Mouse (Mus musculus): ENCODE data around the gene Tcp1. TPM values are rescaled to one million over a fixed set of nuclear protein-coding genes. Genes with fewer than 3 reads are reported as not detected.
"Not testable (repeated sequence)": the region's sequence is repeated elsewhere in the genome, so short reads cannot be mapped to it uniquely, and the experiment has no call there.

Gene Tcp1
- polyA plus RNA-seq, 1 experiment from 2014 or later = 410 TPM

- ATAC-seq = no peak
- H3K4me1 ChIP-seq (replicated peaks; ENCODE audit: control insufficient read depth, insufficient read depth, low read length) = no peaks in the 10 kb centered on the region
- no peaks in the 10 kb centered on the region for H3K27me3 ChIP-seq (replicated peaks; ENCODE audit: control insufficient read depth, insufficient read depth, low read length)
- no peaks in the 10 kb centered on the region for H3K9me3 ChIP-seq (ENCODE audit: control insufficient read depth, low read length)
- H3K4me3 ChIP-seq (replicated peaks; ENCODE audit: low read length) = no peak overlapping the region
- H3K9ac ChIP-seq (replicated peaks; ENCODE audit: low read depth, low read length) = no peak overlapping the region
- 97% methylated on average over 5 of the region's 5 CpGs for WGBS
- H3K36me3 ChIP-seq (ENCODE audit: control insufficient read depth, insufficient read depth) = peaks cover 34% of the 10 kb centered on the region
- no peak overlapping the region for H3K27ac ChIP-seq (ENCODE audit: low read length)
- no peak overlapping the region for H3K4me2 ChIP-seq (ENCODE audit: low read length)
These were observed 34.2 kb downstream of the Tcp1 start for GRCm38 (mm10) chr17:12949669-12950068.

GRCm38 (mm10) chr17:12956664-12957063 is 41.2 kb downstream of the Tcp1 start:
- Histone ChIP-seq H3K4me3 (replicated peaks; ENCODE audit: low read length) (no peak overlapping the region), H3K4me2 (ENCODE audit: low read length) (no peak overlapping the region), H3K36me3 (ENCODE audit: control insufficient read depth, insufficient read depth) (peaks cover 4% of the 10 kb centered on the region), H3K9ac (replicated peaks; ENCODE audit: low read depth, low read length) (no peak overlapping the region), H3K4me1 (replicated peaks; ENCODE audit: control insufficient read depth, insufficient read depth, low read length) (peaks cover 8% of the 10 kb centered on the region), H3K27me3 (replicated peaks; ENCODE audit: control insufficient read depth, insufficient read depth, low read length) (no peaks in the 10 kb centered on the region), H3K27ac (ENCODE audit: low read length) (no peak overlapping the region), H3K9me3 (ENCODE audit: control insufficient read depth, low read length) (no peaks in the 10 kb centered on the region)
- WGBS = 87% methylated on average over 8 of the region's 8 CpGs
- no peak for ATAC-seq

DNA sequence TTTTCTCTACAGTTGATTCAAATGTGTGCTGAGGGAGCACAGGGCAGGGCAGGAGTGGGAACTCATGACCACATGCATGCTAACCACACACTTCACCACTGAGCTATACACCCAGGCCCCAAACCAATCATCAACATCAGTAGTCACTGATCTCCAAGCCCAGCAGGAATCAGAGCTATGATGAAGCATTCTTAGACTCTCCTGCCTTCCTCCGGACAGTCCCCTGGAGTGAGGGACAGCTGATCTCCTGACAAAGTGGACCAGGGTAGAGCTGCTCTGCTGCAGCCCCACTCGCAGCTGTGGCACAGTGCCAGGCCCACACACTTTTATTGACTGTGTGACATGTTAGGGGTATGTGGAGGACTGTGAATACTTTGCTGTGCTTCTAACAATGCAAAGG is 43.9 kb downstream of the Tcp1 start:
- Histone ChIP-seq H3K4me2 (ENCODE audit: low read length) (peak overlapping the region; percentile 47), H3K4me3 (replicated peaks; ENCODE audit: low read length) (peak overlapping the region; percentile 30)
- not testable (repeated sequence) for H3K9ac ChIP-seq (replicated peaks; ENCODE audit: low read depth, low read length); H3K9me3 ChIP-seq (ENCODE audit: control insufficient read depth, low read length); H3K4me1 ChIP-seq (replicated peaks; ENCODE audit: control insufficient read depth, insufficient read depth, low read length); H3K27ac ChIP-seq (ENCODE audit: low read length); ATAC-seq; H3K27me3 ChIP-seq (replicated peaks; ENCODE audit: control insufficient read depth, insufficient read depth, low read length); H3K36me3 ChIP-seq (ENCODE audit: control insufficient read depth, insufficient read depth)
- WGBS = 22% methylated on average over 1 of the region's 2 CpGs

- no peaks in the 10 kb centered on the region for H3K27me3 ChIP-seq (replicated peaks; ENCODE audit: control insufficient read depth, insufficient read depth, low read length)
These were observed 44.9 kb downstream of the Tcp1 start, which contains the start of gene Acat2 for GRCm38 (mm10) chr17:12960331-12960873. Gene Acat2 (minus strand): TSS chr17:12960747.

GRCm38 (mm10) chr17:12963476-12963875 is 48.0 kb downstream of the Tcp1 start:
- H3K27ac ChIP-seq (ENCODE audit: low read length) = no peak overlapping the region
- H3K27me3 ChIP-seq (replicated peaks; ENCODE audit: control insufficient read depth, insufficient read depth, low read length) = no peaks in the 10 kb centered on the region
- no peaks in the 10 kb centered on the region for H3K9me3 ChIP-seq (ENCODE audit: control insufficient read depth, low read length)
- no peak overlapping the region for H3K4me2 ChIP-seq (ENCODE audit: low read length)
- no peak overlapping the region for H3K4me3 ChIP-seq (replicated peaks; ENCODE audit: low read length)
- H3K9ac ChIP-seq (replicated peaks; ENCODE audit: low read depth, low read length) = no peak overlapping the region
- WGBS = 89% methylated on average over 3 of the region's 3 CpGs
- ATAC-seq = no peak
- H3K36me3 ChIP-seq (ENCODE audit: control insufficient read depth, insufficient read depth) = peaks cover 11% of the 10 kb centered on the region
- H3K4me1 ChIP-seq (replicated peaks; ENCODE audit: control insufficient read depth, insufficient read depth, low read length) = peaks cover 6% of the 10 kb centered on the region

More at GRCm38 (mm10) chr17:12960331-12960873, 44.9 kb downstream of the Tcp1 start, which contains the start of gene Acat2:
- Histone ChIP-seq H3K4me1 (replicated peaks; ENCODE audit: control insufficient read depth, insufficient read depth, low read length) (peaks cover 8% of the 10 kb centered on the region), H3K4me2 (ENCODE audit: low read length) (peak within 1 kb of the TSS; percentile 64), H3K36me3 (ENCODE audit: control insufficient read depth, insufficient read depth) (no peaks in the 10 kb centered on the region), H3K4me3 (replicated peaks; ENCODE audit: low read length) (peak within 1 kb of the TSS; percentile 83), H3K9me3 (ENCODE audit: control insufficient read depth, low read length) (no peaks in the 10 kb centered on the region), H3K27ac (ENCODE audit: low read length) (peak within 1 kb of the TSS; percentile 95), H3K9ac (replicated peaks; ENCODE audit: low read depth, low read length) (peak within 1 kb of the TSS; percentile 73)
- ATAC-seq = peak; percentile 99
- WGBS = under 1% methylated on average over 42 of the region's 42 CpGs

- Histone ChIP-seq H3K9me3 (ENCODE audit: control insufficient read depth, low read length) (no peaks in the 10 kb centered on the region), H3K9ac (replicated peaks; ENCODE audit: low read depth, low read length) (no peak overlapping the region)
- whole genome bisulfite sequencing = 93% methylated on average over 2 of the region's 2 CpGs
These were observed 51.7 kb downstream of the Tcp1 start for GRCm38 (mm10) chr17:12967173-12967572.

GRCm38 (mm10) chr17:12973851-12974250 is 58.4 kb downstream of the Tcp1 start:
- Histone ChIP-seq H3K27ac (ENCODE audit: low read length) (no peak overlapping the region), H3K4me2 (ENCODE audit: low read length) (no peak overlapping the region), H3K36me3 (ENCODE audit: control insufficient read depth, insufficient read depth) (peaks cover 16% of the 10 kb centered on the region), H3K9ac (replicated peaks; ENCODE audit: low read depth, low read length) (no peak overlapping the region), H3K27me3 (replicated peaks; ENCODE audit: control insufficient read depth, insufficient read depth, low read length) (no peaks in the 10 kb centered on the region), H3K4me3 (replicated peaks; ENCODE audit: low read length) (no peak overlapping the region), H3K4me1 (replicated peaks; ENCODE audit: control insufficient read depth, insufficient read depth, low read length) (no peaks in the 10 kb centered on the region), H3K9me3 (ENCODE audit: control insufficient read depth, low read length) (no peaks in the 10 kb centered on the region)
- WGBS = 70% methylated on average over 2 of the region's 2 CpGs
- ATAC-seq = no peak

More at GRCm38 (mm10) chr17:12967173-12967572, 51.7 kb downstream of the Tcp1 start:
- no peak for ATAC-seq
- H3K4me3 ChIP-seq (replicated peaks; ENCODE audit: low read length) = no peak overlapping the region
- no peak overlapping the region for H3K27ac ChIP-seq (ENCODE audit: low read length)
- H3K27me3 ChIP-seq (replicated peaks; ENCODE audit: control insufficient read depth, insufficient read depth, low read length) = no peaks in the 10 kb centered on the region
- no peak overlapping the region for H3K4me2 ChIP-seq (ENCODE audit: low read length)
- H3K36me3 ChIP-seq (ENCODE audit: control insufficient read depth, insufficient read depth) = peaks cover 13% of the 10 kb centered on the region
- H3K4me1 ChIP-seq (replicated peaks; ENCODE audit: control insufficient read depth, insufficient read depth, low read length) = no peaks in the 10 kb centered on the region

Other genes starting within 250 kb of the Tcp1 start
- not detected in 2 replicates for gene Slc22a1, start 239.9 kb upstream of the Tcp1 start, polyA plus RNA-seq (2015; fragmentation: Nextera tagmentation; extraction: Ambion mirVana)
- 11.9 TPM in 2 replicates for gene Igf2r, start 146.0 kb upstream of the Tcp1 start, polyA plus RNA-seq (2015; fragmentation: Nextera tagmentation; extraction: Ambion mirVana)
- gene Mas1, start 47.6 kb upstream of the Tcp1 start, polyA plus RNA-seq (2015; fragmentation: Nextera tagmentation; extraction: Ambion mirVana) = 0.43 and 0.50 TPM in 2 replicates
- not detected in 2 replicates for gene Mrgprh, start 39.7 kb upstream of the Tcp1 start, polyA plus RNA-seq (2015; fragmentation: Nextera tagmentation; extraction: Ambion mirVana)
- 2.2 and 2.3 TPM in 2 replicates for gene Pnldc1, start 5.5 kb upstream of the Tcp1 start, polyA plus RNA-seq (2015; fragmentation: Nextera tagmentation; extraction: Ambion mirVana)
- gene Mrpl18, start 644 bp downstream of the Tcp1 start, polyA plus RNA-seq (2015; fragmentation: Nextera tagmentation; extraction: Ambion mirVana) = 122 and 126 TPM in 2 replicates
- gene Acat3, start 24.9 kb downstream of the Tcp1 start, polyA plus RNA-seq (2015; fragmentation: Nextera tagmentation; extraction: Ambion mirVana) = 1.0 and 1.1 TPM in 2 replicates
- gene Acat2, start 45.0 kb downstream of the Tcp1 start, polyA plus RNA-seq (2015; fragmentation: Nextera tagmentation; extraction: Ambion mirVana) = 336 and 338 TPM in 2 replicates
- 155 and 168 TPM in 2 replicates for gene Wtap, start 78.5 kb downstream of the Tcp1 start, polyA plus RNA-seq (2015; fragmentation: Nextera tagmentation; extraction: Ambion mirVana)
- 107 and 120 TPM in 2 replicates for gene Sod2, start 91.1 kb downstream of the Tcp1 start, polyA plus RNA-seq (2015; fragmentation: Nextera tagmentation; extraction: Ambion mirVana)
- gene Gpr31b, start 136.6 kb downstream of the Tcp1 start, polyA plus RNA-seq (2015; fragmentation: Nextera tagmentation; extraction: Ambion mirVana) = 0.25 and 0.58 TPM in 2 replicates
- 0.17 TPM in 1 of 2 replicates, not detected in the other for gene Tcp10b, start 145.4 kb downstream of the Tcp1 start, polyA plus RNA-seq (2015; fragmentation: Nextera tagmentation; extraction: Ambion mirVana)
- 0.09 and 0.27 TPM in 2 replicates for gene Unc93a, start 216.1 kb downstream of the Tcp1 start, polyA plus RNA-seq (2015; fragmentation: Nextera tagmentation; extraction: Ambion mirVana)